Mouse (Mus musculus) ES-E14 (cell line): ENCODE data around the gene Cog5.

Source experiments
- CHD2 ChIP-seq: IDR thresholded peaks from 2 replicates; pipeline ENCODE4 v1.6.1; 2014; ENCODE audit warnings: mild to moderate bottlenecking, low read depth, low read length, inconsistent platforms
- HCFC1 ChIP-seq: IDR thresholded peaks from 2 replicates; pipeline ENCODE4 v1.6.1; 2012; ENCODE audit warnings: low read length, inconsistent platforms, borderline replicate concordance; ENCODE audit not compliant: insufficient read depth
- MAFK ChIP-seq: IDR thresholded peaks from 2 replicates; pipeline ENCODE4 v1.6.1; 2014; ENCODE audit warnings: mild to moderate bottlenecking, low read depth, low read length, inconsistent platforms; ENCODE audit not compliant: insufficient read depth
- ZC3H11A ChIP-seq: IDR thresholded peaks from 2 replicates; pipeline ENCODE4 v1.6.1; 2012; ENCODE audit warnings: low read depth, mild to moderate bottlenecking, inconsistent platforms, low read length, borderline replicate concordance
- ZNF384 ChIP-seq: IDR thresholded peaks from 2 replicates; pipeline ENCODE4 v1.6.1; 2012; ENCODE audit warnings: low read depth, low read length, inconsistent platforms

DNA sequence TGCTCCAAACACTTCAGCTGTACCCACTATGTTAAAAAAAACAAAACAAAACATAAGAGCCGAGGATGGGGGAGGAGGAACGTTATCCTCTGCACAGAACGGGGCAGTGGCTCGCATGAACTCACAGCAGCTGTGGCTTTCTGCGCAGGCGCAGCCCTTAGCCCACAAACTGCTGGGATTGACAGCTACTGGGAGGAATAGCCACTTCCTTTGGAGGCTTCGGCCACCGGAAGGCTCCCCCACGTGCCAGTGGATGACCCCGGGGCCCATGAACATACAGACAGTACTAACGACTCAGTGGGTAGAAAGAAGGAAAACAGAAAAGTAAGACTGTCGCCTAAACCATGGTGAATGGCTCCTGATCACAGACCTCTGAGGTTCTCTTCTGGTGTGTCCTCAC lies 330.0 kb downstream of the Cog5 start:
- TF ChIP-seq ZNF384: no peak
- no peak for TF ChIP-seq MAFK
- TF ChIP-seq CHD2: no peak
- no peak for TF ChIP-seq ZC3H11A
- no peak for TF ChIP-seq HCFC1
